Mouse (Mus musculus) erythroblast, adult 5-6 weeks (primary cell): ENCODE measurements around the gene Defb3. TPM values are rescaled to one million over a fixed set of nuclear protein-coding genes. Genes with fewer than 3 reads are reported as not detected.
"Not testable (repeated sequence)": the region's sequence is repeated elsewhere in the genome, so short reads cannot be mapped to it uniquely, and the experiment has no call there.

Experiments
- ATAC-seq: replicated peaks from 2 replicates; pipeline ENCODE4 v1.8.0; 2016; ENCODE audit warnings: moderate number of reproducible peaks, mild to moderate bottlenecking, moderate TSS enrichment, inconsistent platforms; ENCODE audit not compliant: poor library complexity, low FRiP score, severe bottlenecking
- total RNA-seq, 2 experiments: library from RNA; stranded (forward) in 1 of 2; stranded (reverse) in 1 of 2; fragments of 150-400 nt in 1 of 2; fragments of 200-764, 138-1000 nt in 1 of 2; gene quantifications; 2 replicates each; pipeline versions ENCODE4 v1.2.3 to v1.2.4; 2015 to 2017; ENCODE audit warnings: low replicate concordance in 2 of 2

The Defb3 gene
- total RNA-seq (2015; ENCODE audit: low replicate concordance) (not detected in 2 replicates), total RNA-seq (2017; ENCODE audit: low replicate concordance) (not detected in 2 replicates)

- not testable (repeated sequence) for ATAC-seq
These were observed at the start of gene Defb3 for GRCm38 (mm10) chr8:19293060-19293459. Gene Defb3, plus strand, starts transcription at chr8:19293360.

GRCm38 (mm10) chr8:19247280-19247679 lies 45.9 kb upstream of the Defb3 start, which contains the start of gene Defb5:
Gene Defb5, plus strand, starts transcription at chr8:19247580.
- ATAC-seq, result no peak

DNA sequence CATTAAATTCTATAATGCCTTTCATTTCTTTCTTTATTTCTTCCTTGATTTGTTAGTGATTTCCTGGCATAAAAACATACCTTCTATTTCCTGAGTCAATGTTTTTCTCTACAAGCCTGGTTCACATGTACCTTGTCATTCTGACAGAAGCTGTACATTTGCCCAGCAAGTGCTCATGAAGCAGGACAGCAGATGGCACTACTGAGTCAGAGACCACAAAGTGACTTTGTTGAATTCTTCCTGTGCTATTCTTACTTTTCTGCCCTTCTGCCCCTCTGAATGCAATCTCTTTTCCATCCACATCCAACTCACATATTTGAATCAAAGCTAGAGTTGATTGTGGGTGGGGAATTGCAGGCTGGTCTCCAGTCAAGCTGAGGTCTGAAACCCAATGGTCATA lies 35.0 kb upstream of the Defb3 start:
- no peak for ATAC-seq

DNA sequence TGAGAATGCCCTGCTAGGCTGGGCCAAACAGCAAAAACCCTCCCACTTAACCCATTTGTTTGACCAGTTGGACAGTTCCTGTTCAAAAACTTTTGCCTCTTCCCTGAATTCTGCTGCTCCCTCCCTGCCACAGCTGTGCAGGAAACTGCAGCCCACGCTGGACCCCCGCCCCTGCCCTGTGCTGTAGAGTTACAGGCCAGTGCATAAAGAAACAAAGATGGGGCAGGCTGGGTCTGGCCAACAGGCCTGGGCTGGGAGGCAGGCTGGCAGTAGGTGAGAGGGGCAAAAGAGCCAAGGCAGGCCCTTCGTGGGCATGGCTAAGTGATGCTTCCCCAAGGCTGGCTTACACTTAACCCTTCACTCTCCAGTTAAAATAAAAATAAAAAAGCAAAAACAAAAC lies 33.5 kb upstream of the Defb3 start:
- ATAC-seq, result no peak

DNA sequence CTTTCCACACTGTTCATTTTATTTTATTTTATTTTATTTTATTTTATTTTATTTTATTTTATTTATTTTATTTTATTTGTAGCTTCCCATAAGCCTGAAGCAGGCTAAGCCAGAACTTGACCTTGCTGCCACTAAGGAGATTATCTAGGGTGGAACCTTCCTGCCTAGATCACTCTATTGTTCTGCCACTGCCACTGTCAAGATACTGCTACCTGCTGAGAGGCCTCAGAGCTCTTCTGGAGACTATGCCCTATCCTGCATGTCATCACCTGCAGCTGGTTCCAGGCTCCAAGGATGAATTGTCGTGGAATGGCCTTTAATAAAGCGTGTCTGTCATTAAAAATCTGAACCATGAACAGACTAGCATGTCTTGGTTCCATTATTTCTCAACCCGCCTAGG lies 5.2 kb downstream of the Defb3 start:
- ATAC-seq, result not testable (repeated sequence)

- ATAC-seq, result no peak
These were observed 38.7 kb downstream of the Defb3 start for GRCm38 (mm10) chr8:19331836-19332235.

Other genes with a start within 250 kb of the Defb3 start
- gene Defb39, start 228.6 kb upstream of the Defb3 start, total RNA-seq (2015; ENCODE audit: low replicate concordance), result not detected in 2 replicates
- gene Defb39, start 228.6 kb upstream of the Defb3 start, total RNA-seq (2017; ENCODE audit: low replicate concordance), result not detected in 2 replicates
- not detected in 2 replicates for gene Defb12, start 178.5 kb upstream of the Defb3 start, total RNA-seq (2015; ENCODE audit: low replicate concordance)
- not detected in 2 replicates for gene Defb12, start 178.5 kb upstream of the Defb3 start, total RNA-seq (2017; ENCODE audit: low replicate concordance)
- not detected in 2 replicates for gene Defb34, start 169.6 kb upstream of the Defb3 start, total RNA-seq (2015; ENCODE audit: low replicate concordance)
- gene Defb34, start 169.6 kb upstream of the Defb3 start, total RNA-seq (2017; ENCODE audit: low replicate concordance), result not detected in 2 replicates
- gene Gm45826, start 152.6 kb upstream of the Defb3 start, total RNA-seq (2015; ENCODE audit: low replicate concordance), result not detected in 2 replicates
- gene Gm45826, start 152.6 kb upstream of the Defb3 start, total RNA-seq (2017; ENCODE audit: low replicate concordance), result not detected in 2 replicates
- not detected in 2 replicates for gene Defb14, start 99.0 kb upstream of the Defb3 start, total RNA-seq (2015; ENCODE audit: low replicate concordance)
- not detected in 2 replicates for gene Defb14, start 99.0 kb upstream of the Defb3 start, total RNA-seq (2017; ENCODE audit: low replicate concordance)
- not detected in 2 replicates for gene Defb4, start 94.7 kb upstream of the Defb3 start, total RNA-seq (2015; ENCODE audit: low replicate concordance)
- gene Defb4, start 94.7 kb upstream of the Defb3 start, total RNA-seq (2017; ENCODE audit: low replicate concordance), result not detected in 2 replicates
- gene Defb6, start 67.9 kb upstream of the Defb3 start, total RNA-seq (2015; ENCODE audit: low replicate concordance), result not detected in 2 replicates
- not detected in 2 replicates for gene Defb6, start 67.9 kb upstream of the Defb3 start, total RNA-seq (2017; ENCODE audit: low replicate concordance)
- gene Defb46, start 53.4 kb upstream of the Defb3 start, total RNA-seq (2015; ENCODE audit: low replicate concordance), result not detected in 2 replicates
- gene Defb46, start 53.4 kb upstream of the Defb3 start, total RNA-seq (2017; ENCODE audit: low replicate concordance), result not detected in 2 replicates
- not detected in 2 replicates for gene Defb5, start 45.8 kb upstream of the Defb3 start, total RNA-seq (2015; ENCODE audit: low replicate concordance)
- gene Defb5, start 45.8 kb upstream of the Defb3 start, total RNA-seq (2017; ENCODE audit: low replicate concordance), result not detected in 2 replicates
- gene Defb8, start 154.2 kb downstream of the Defb3 start, total RNA-seq (2015; ENCODE audit: low replicate concordance), result not detected in 2 replicates
- gene Defb8, start 154.2 kb downstream of the Defb3 start, total RNA-seq (2017; ENCODE audit: low replicate concordance), result not detected in 2 replicates
- not detected in 2 replicates for gene Defb7, start 201.7 kb downstream of the Defb3 start, total RNA-seq (2015; ENCODE audit: low replicate concordance)
- gene Defb7, start 201.7 kb downstream of the Defb3 start, total RNA-seq (2017; ENCODE audit: low replicate concordance), result not detected in 2 replicates